Mouse (Mus musculus): Measurements from ENCODE around the gene Fam124b. TPM values are rescaled to one million over a fixed set of nuclear protein-coding genes. Genes with fewer than 3 reads are reported as not detected.
A peak's percentile ranks its signal among the peaks of the same experiment; 100 is the strongest.

The Fam124b gene
- under 1 TPM; 0.21 to 0.96 TPM for total RNA-seq (2021)

DNA sequence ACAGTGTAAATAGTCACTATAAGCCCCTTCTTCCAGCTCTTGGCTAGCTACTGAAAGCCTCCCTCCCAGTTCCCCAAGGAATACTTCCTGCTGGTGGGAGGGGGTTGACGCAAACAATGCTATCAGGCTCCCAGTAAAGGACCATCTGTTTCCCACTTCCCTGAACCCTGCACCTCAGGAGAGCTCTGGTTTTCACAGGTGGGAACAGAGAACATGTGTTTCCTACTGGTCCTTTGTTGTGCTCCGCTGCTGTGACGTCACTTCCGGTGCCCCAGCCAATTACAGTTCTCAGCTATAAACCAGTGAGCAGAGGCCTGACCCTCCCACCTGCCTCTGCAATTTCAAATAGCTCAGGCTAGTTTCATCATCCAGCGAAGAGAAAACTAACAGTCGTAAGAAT lies at the start of gene Fam124b:
TSS of gene Fam124b (minus strand) at position 206 of the 400 bp plus-strand sequence.
- DNase-seq (ENCODE audit: low spot score in 2 of 2): no peak
- intact Hi-C loops (cut with DNase I): no loop called here

DNA sequence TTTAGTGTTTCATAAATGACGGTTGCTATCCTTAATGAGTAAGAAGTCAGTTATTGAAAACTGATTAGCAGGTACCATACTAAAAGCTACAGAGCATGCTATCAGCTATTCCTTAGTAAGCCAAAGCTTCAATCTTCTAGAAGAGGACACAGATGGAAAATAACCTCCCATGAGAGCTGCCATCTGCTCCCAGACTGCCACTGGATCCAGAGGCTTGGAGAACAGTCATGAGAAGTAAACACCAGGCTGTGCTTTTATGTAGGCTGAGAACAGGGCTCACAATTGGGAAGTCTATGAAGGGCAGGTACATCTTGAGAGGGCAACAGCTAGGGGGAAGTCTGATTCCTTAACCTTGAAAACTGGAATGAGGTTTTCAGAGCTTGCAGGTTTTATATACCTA lies 42.2 kb upstream of the Fam124b start:
- intact Hi-C loops (cut with DNase I): no loop called here
- DNase-seq (ENCODE audit: low spot score in 2 of 2): no peak

DNA sequence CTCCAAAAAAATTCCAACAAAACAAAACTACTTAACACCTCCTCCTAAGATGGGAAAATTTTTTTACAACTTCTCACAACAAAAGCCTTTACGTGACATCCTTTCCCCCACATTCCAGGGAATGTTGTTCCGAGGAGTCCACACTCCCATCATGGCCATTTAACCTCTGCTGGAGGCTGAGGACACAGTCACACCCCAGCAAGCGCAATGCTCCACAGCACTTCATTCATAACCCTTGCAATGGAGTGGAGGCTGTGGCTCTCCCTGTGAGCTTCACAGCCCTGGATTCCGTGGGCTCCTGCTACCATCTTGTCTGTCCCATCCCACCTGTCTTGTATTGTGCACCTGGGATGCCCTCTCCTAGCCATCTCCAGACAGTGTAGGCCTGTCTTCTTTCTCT lies 40.4 kb upstream of the Fam124b start:
- no peak for DNase-seq (ENCODE audit: low spot score in 2 of 2)
- intact Hi-C loops (cut with DNase I): no loop called here

DNA sequence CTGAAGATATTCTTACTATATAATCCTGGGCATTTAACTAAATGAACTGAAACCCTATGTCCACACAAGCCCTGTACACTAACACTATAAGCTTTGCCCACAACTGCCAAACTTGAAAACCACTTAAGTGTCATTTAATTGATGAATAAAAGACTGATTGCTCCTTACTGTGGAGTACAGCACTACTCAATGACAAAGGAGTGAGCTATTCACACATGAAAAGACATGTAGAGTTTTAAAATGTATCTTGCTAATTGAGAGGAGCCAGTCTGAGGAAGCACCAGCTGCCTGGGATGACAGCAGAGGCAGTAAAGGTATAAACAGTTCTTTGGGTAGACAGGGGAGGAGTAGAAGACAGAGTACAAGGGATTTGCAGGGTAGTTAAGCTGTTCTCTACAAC lies 35.0 kb upstream of the Fam124b start:
- no peak for DNase-seq (ENCODE audit: low spot score in 2 of 2)
- intact Hi-C loops (cut with DNase I): no loop called here

DNA sequence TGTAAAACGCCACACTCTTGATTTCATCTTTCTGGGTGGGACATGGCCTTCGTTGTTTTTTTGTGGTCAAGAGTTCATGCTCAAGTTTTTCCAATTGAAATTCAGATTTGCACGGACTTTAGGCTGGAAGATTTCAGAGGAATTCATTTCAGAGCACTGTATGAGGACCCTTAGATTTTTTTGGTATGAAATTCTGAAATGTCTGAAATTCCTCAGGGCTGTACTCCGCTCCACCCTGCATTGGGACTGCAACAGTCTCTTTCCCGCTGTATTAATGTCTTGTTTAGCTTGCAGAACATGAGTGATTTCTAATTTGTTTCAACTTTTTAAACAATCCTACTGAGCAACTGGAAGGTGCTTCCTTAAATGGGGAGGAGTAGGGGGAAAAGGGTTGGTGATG lies 32.0 kb upstream of the Fam124b start:
- intact Hi-C loops (cut with DNase I): no loop called here
- no peak for DNase-seq (ENCODE audit: low spot score in 2 of 2)

DNA sequence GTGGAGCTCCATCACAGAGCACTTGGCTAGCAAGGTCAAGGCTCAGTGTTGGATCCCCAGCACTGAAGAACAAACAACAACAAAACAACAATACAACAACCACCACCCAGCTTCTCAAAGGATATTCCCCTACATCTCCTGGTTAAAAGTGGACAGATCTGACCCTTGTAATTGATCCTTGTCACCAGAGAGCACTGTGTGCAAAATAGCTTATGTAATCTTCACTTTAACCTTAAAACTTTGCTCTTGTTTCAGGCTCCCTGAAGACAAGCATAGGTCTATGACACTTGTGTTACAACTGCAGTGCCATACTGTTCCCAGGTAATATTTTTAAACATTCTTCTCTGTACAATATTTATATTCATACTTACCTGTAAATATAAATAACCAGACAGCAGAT lies 28.9 kb upstream of the Fam124b start:
- DNase-seq (ENCODE audit: low spot score in 2 of 2): no peak
- intact Hi-C loops (cut with DNase I): no loop called here

DNA sequence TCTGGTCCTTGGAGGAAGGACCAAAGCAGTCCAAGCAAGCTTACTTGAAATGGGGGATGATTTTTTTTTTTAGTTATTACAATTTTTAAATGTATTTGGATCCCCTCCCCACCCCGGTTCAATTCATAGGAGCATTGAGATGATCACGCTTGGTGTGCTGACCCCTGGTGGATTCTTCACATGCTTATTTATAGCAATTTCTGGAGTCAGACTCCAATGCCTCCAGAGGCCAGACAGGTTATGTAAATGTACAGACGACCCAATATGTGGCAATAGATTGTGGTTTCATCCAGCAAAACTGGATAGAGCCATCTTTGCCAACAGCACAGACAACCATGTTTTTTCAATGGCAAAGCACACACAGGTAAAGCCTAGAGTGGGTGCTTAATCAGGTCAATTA lies 25.9 kb upstream of the Fam124b start:
- intact Hi-C loops (cut with DNase I): no loop called here
- no peak for DNase-seq (ENCODE audit: low spot score in 2 of 2)

DNA sequence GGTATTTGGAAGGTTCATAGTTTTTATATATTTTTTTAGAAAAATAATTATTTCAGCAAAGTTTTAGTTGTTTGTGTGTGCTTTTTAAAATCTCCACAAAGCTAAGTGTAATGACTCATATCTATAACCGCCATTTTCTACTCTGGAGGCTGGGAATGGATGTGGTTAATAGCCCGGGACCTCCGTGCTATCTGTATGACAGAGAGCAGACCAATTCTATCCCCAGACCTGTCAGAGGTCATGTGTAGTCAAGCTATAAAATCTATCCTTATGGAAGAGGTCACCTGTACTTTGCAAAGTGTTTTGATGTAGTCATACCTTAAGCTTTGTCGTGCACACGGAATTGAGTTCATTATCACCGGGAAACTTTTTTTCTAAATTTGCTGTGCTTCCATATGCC lies 23.3 kb upstream of the Fam124b start:
- intact Hi-C loops (cut with DNase I): no loop called here
- no peak for DNase-seq (ENCODE audit: low spot score in 2 of 2)

DNA sequence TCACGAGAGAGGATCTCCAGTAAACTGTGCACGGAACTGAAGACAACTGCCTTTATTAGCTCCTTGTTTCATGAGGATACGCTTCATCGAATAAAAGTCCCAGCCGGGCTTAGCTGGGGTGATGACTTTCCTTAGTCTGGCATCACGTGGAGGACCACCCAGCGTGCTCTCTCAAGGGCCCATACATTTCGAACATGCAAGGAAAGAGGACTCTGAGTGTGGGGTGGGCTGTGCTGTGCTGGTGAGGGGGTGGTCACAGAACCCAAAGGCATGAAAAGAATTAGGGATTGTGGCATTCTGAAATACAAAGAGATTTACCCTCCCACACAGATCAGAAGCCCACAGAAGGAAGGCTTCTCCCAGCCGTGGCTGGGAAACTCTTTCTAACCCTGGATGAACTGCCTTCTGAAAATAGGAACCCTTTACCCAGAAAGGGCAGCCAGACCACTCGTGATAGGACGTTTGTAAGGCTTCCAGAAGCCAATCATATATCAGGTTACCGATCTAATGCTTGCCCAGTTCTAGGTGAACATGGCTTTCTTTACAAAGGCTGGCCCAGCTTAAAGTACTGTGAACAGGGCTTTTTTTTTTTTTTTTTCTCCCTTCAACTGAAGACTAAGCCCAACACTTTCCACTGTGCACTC lies 21.9 kb upstream of the Fam124b start:
- no peak for DNase-seq (ENCODE audit: low spot score in 2 of 2)
- intact Hi-C loops (cut with DNase I): no loop called here

DNA sequence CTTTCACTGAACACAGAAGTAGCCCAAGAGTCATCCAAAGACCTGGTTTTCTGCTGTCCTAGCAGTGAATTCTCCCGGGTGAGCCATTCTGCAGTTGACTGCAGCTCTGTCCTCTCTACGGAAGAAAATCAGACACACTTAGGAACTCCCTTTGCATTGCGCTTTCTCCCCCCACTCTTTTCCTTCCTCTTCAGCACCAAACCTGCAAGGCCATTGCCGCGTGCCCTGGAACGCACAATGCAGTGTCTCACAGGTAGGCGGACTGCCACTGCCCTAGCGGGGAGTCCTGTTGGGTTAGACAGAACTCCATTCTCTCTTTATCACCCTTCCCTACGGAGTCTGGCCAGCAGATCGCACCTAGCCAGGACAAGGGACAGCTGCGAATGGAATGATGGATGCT lies 21.2 kb upstream of the Fam124b start:
- DNase-seq (ENCODE audit: low spot score in 2 of 2): no peak
- intact Hi-C loops (cut with DNase I): no loop called here

DNA sequence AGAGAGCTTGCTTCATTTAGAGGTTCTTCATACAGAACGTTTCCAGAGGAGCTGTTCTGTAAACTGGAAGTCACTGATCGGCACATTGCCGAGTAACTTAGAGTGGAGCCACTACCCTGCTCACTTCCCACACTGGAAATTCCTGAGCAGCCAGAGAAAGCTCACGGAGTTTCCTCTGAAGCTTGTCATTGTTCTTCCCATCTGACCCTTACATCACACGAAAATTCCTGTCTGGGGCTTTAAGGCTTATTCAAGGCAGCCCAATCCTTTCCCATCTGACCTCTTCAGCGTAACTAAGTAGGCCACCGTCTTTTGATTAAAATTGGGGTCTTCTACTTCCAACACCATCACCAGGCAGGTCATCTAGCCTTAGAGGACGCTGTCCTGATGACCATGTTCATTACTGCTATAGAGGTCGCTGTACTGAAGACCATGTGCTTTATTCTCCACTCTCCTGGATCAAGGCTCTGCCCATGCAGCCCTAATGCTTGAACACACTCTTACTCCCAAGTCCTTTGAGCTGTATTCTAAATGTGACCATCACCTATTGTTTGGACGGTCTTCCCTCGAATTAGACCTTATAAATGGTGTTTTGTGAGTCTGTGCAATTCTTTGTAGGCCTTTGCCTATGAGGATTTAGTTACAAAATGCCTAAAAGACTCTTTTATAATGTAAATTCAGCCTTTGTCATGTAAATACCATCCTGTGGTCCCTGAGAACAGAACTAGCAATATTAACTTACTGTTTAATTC lies 18.9 kb upstream of the Fam124b start:
- intact Hi-C loops (cut with DNase I): no loop called here
- no peak for DNase-seq (ENCODE audit: low spot score in 2 of 2)

DNA sequence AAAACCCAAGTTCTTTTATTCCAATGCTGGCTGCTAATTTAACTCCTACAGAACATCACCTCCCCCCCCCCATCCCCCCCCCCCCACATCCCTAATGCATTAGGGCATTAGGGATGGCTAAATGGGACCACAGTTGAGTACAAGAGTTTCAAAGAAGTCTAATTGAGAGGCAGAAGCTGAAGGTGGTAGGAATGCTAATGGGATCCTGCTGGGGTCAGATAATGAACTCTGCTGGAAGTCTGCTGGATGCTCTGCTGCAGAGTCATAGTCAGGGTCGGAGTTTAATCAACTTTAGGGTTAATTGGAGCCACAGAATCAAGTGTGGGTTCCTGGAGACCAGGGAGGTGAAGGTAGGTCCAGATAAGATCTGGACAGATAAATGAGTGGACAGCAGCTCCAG lies 17.9 kb upstream of the Fam124b start:
- intact Hi-C loops (cut with DNase I): no loop called here
- no peak for DNase-seq (ENCODE audit: low spot score in 2 of 2)

DNA sequence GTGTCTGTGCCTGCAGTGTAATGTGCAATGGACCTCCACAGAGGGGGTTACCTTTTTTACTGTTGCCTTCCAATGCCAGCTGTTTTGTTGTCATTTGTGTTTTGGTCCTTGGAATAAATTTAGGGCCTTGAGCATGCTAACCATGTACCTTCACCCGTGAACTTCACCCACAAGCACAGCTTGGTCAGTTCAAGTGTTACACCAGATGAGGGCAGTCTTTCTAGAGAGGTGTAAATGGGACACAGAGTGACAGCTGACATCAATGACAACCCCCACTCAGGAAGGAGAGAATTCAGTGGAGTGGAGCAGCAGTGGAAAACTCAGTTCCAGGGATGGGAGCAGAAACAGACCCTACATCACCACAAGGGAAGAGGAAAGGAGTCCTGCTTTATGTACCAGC lies 12.3 kb upstream of the Fam124b start:
- DNase-seq (ENCODE audit: low spot score in 2 of 2): no peak
- intact Hi-C loops (cut with DNase I): no loop called here

DNA sequence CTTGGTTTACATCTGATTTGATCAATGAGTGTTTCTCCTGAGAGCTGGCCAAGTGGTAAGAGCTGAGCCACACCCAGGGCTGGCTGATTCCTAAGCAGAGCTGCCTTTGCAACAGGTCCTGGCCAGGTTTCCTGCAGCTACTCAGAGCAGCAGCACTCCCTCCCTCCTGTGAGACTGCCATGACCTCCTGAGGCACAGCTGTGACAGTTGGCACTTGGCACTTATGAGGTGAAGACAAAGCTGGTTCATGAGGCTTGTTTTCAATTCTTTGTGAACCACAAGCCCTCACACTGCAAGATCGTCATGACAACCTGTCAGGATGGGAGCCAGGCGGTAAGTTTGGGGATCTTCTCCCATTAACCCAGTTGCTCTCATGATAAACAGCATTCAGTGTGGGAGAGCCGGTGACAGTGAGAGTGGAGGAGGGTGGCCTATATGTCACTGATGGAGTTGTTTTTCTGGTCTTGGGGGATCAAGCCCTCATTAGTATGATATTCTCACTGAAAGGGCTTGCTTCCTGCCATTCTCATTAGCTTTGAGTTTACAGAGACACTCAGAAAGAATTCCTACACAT lies 6.7 kb upstream of the Fam124b start:
- DNase-seq (ENCODE audit: low spot score in 2 of 2): no peak
- intact Hi-C loops (cut with DNase I): no loop called here

DNA sequence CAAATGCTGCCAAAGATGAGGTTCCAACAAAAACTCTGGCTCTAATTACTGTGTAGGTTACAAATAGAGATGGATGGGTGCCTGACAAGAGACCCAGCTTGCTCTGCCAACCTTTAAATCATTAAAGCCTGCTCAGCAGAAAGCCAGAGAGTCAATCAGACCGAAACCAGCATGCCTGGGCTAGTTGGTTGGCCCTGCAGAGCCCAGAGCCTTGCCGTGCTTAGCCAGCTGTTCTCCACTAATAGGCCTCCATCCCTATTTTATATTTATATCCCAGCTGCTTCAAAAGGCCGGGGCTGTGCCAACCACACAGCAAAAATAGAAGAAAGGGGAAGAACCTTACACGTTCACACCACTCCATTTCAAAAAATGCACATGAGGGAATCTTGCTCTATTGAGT lies 2.9 kb upstream of the Fam124b start:
- intact Hi-C loops (cut with DNase I): no loop called here
- peak in 1 of 2 experiments; percentile 5 for DNase-seq (ENCODE audit: low spot score in 2 of 2)

DNA sequence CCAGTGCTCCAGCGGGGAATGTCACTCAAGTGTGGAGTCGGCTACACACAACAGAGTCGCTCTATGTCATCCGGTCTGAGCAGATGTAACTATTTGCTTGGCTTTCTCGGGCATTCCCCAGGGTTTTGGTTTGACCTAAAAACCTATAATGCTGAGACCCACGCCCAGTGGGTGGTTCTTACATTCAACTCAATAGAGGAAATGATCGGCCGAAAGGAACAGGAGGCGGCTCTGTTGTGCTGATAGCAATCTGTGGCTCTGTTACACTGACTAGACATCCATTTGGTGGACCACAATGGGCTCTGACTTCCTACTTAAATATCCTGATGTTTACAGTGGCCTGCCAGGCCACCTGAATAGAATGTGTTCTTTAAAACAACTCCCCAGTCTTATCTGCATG lies 4.4 kb downstream of the Fam124b start:
- intact Hi-C loops (cut with DNase I): no loop called here
- DNase-seq (ENCODE audit: low spot score in 2 of 2): no peak

DNA sequence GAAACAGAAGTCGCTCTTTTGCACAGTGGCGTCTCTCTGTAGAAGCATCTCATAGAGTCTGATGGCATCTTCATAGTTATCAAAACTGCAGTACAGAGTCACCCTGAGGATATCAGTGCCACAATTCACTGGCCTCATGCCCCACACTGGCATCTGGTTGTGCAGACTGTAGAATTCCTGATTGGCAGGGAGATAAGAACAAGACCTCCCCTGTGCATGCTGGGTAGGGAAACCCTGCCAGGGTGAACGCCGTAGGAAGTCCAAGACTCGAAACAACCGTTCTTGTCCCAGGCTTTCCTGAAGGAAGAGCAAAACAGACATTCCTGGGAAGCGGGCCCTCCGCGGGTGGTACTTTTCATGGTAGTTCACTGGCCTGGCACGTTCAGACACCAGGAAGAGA lies 5.1 kb downstream of the Fam124b start:
- no peak for DNase-seq (ENCODE audit: low spot score in 2 of 2)
- intact Hi-C loops (cut with DNase I): no loop called here

DNA sequence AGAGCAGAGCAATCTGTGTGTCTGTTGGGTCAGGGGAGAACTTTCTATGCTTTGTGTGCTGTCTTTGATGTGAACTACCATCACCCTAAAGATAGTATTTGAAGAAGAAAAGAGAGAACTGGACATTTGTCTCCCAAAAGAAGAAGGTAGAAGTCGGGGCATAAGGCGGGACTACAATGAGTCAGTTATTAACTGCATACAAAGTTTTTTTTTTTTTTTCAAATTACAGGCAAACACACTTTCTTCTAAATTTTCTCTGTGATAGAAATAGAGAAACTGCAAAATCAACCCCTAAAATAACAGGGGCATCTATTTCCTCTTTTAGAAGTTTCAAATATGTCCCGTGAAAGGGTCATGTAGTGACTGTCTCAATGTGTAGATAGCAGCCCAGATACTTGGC lies 16.0 kb downstream of the Fam124b start:
- DNase-seq (ENCODE audit: low spot score in 2 of 2): no peak
- intact Hi-C loops (cut with DNase I): no loop called here

DNA sequence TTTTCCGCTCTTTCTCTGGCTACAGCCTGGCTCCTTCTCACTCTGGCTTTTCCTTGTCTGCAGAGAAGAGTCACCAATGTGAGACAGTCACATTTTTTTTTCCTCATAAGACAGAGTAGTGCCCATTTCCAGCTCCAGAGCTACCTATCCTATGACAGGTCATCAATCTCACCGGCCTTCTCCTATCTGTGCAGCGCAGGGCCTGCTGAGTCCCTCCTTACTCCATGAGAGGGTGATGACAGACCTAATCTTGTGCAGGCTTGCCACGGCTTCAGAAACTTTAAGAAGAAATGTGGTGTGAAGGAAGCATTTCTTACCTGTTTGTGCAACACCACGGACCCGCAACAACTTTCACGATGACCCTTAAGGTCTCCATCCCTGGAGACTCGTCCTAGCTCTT lies 25.4 kb downstream of the Fam124b start:
- intact Hi-C loops (cut with DNase I): no loop called here
- no peak for DNase-seq (ENCODE audit: low spot score in 2 of 2)

DNA sequence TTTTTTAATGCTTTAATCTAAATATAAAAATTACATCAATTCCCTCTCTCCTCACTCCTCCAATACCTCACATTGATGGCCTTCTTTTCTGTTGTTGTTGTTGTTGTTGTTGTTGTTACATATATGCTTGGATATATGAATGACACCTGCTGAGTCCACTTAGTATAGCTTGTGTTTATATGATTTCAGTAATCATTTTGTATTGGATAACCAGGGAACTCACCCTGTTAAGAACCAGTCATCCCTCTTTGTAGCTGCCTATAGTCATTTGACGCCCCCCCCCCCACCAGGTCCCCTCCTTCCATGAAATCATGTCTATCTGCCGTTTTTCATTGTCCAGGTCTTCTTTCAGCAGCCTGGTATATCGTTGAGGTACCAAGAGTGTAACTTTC lies 36.9 kb downstream of the Fam124b start:
- intact Hi-C loops (cut with DNase I): loop anchor here (2.0 to 10.0 kb wide), 4 partner anchors 227 to 1123 kb away; no protein-coding TSS in a partner anchor
- no peak for DNase-seq (ENCODE audit: low spot score in 2 of 2)

DNA sequence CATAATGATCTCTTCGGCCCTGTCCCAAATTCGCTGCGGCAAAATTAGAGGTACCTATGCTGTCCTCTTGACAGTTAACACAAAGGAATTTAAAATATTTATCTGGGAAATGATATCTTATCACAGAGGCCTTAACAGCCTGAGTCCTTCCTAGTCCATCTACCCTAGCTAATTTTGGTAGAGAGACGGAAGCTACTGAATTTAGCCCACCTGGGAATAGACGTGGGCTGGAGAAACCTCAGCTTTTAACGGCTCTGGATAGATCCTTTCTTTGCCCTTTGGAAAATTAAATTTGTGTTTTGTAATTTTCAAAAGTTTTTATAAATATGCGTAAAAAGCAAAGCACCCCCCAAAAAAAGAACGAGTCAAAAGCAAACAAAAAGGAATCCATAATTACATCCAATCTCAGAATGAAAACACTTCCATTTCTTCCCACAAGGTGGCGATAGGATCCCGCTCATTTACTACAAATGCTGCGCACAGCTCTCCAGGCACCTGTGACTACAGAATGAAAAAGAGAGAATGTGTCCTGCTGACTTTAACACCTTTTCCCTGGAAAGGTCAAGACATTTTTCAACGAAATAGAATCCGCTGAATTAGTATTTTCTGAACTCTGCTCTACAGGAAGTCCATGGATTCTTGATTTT lies 37.4 kb downstream of the Fam124b start:
- intact Hi-C loops (cut with DNase I): loop anchor here (1.0 to 10.0 kb wide), 5 partner anchors 228 to 1124 kb away; no protein-coding TSS in a partner anchor

More for the DNA sequence above, 37.4 kb downstream of the Fam124b start:
- DNase-seq (ENCODE audit: low spot score in 2 of 2): peak; percentile 73 to 83
